Mouse (Mus musculus) heart, postnatal 36 days (tissue): ENCODE measurements at regions not wholly inside any gene's neighbourhood (a gene's known extent, or its start where the extent isn't known, plus 50 kb on each side); places are given as distances from the start of the nearest gene placed in this dataset.

Experiments
- DNase-seq, 2 experiments: peaks; one replicate each; pipeline ENCODE4 v3.0.0; 2021 to 2022
- intact Hi-C: fragments of 180-260 bp; cut with DNase I; formaldehyde crosslinking; loops from one replicate; pipeline ENCODE4 v1.15.1; 2025

GRCm38 (mm10) chr10:106414990-106415389 is 55.1 kb upstream of the Ppfia2 start:
- intact Hi-C loops: no loop called here
- no peak for DNase-seq

- no peak for DNase-seq
- intact Hi-C loops: no loop called here
Observed at GRCm38 (mm10) chr10:106417156-106417555, 53.0 kb upstream of the Ppfia2 start.
